Mouse (Mus musculus): Measurements from ENCODE around the gene Pitpnm2. TPM values are rescaled to one million over a fixed set of nuclear protein-coding genes. Genes with fewer than 3 reads are reported as not detected.

Pitpnm2 gene
- polyA plus RNA-seq, 1 experiment from 2014 or later, result 1.3 TPM

- Histone ChIP-seq H3K27ac (peak within 1 kb of the TSS; percentile 84), H3K36me3 (peaks cover 54% of the 10 kb centered on the region), H3K4me3 (replicated peaks) (peak within 1 kb of the TSS; percentile 93), H3K9ac (peak within 1 kb of the TSS; percentile 93), H3K27me3 (no peaks in the 10 kb centered on the region), H3K9me3 (replicated peaks) (no peaks in the 10 kb centered on the region), H3K4me1 (replicated peaks) (peaks cover 67% of the 10 kb centered on the region), H3K4me2 (peak within 1 kb of the TSS; percentile 93)
- WGBS (ENCODE audit: insufficient replicate concordance), result under 1% methylated on average over 64 of the region's 64 CpGs
- DNase-seq (peak; percentile 67), ATAC-seq (ENCODE audit: low read depth) (no peak)
Observed at GRCm38 (mm10) chr5:124115990-124116845, 133.3 kb downstream of the Pitpnm2 start, which contains the start of gene Arl6ip4. Gene Arl6ip4, plus strand, starts transcription at chr5:124116089.

GRCm38 (mm10) chr5:124115531-124115930, 134.0 kb downstream of the Pitpnm2 start:
- Histone ChIP-seq H3K4me2 (peak overlapping the region; percentile 93), H3K9ac (peak overlapping the region; percentile 93), H3K4me3 (replicated peaks) (peak overlapping the region; percentile 93), H3K27ac (peak overlapping the region; percentile 84), H3K9me3 (replicated peaks) (no peaks in the 10 kb centered on the region), H3K36me3 (peaks cover 47% of the 10 kb centered on the region), H3K4me1 (replicated peaks) (peaks cover 72% of the 10 kb centered on the region), H3K27me3 (no peaks in the 10 kb centered on the region)
- ATAC-seq (ENCODE audit: low read depth), result no peak
- no peak for DNase-seq
- 23% methylated on average over 7 of the region's 7 CpGs for WGBS (ENCODE audit: insufficient replicate concordance)

- Histone ChIP-seq H3K4me1 (replicated peaks) (peaks cover 69% of the 10 kb centered on the region), H3K27me3 (no peaks in the 10 kb centered on the region), H3K4me2 (peak overlapping the region; percentile 93; the same call in 1 of the 2 replicates), H3K4me3 (replicated peaks) (no peak overlapping the region), H3K9ac (peak overlapping the region; percentile 59; the same call in 1 of the 2 replicates), H3K9me3 (replicated peaks) (no peaks in the 10 kb centered on the region), H3K36me3 (peaks cover 36% of the 10 kb centered on the region), H3K27ac (peak overlapping the region; percentile 70)
- no peak for ATAC-seq (ENCODE audit: low read depth)
- no peak for DNase-seq
- 88% methylated on average over 24 of the region's 24 CpGs for WGBS (ENCODE audit: insufficient replicate concordance)
Observed at GRCm38 (mm10) chr5:124114276-124115025, 135.1 kb downstream of the Pitpnm2 start.

GRCm38 (mm10) chr5:124113030-124113429, 136.5 kb downstream of the Pitpnm2 start:
- Histone ChIP-seq H3K4me3 (replicated peaks) (peak overlapping the region; percentile 93), H3K27ac (peak overlapping the region; percentile 93), H3K9ac (peak overlapping the region; percentile 84), H3K9me3 (replicated peaks) (no peaks in the 10 kb centered on the region), H3K4me2 (peak overlapping the region; percentile 91), H3K36me3 (peaks cover 22% of the 10 kb centered on the region), H3K4me1 (replicated peaks) (peaks cover 55% of the 10 kb centered on the region), H3K27me3 (no peaks in the 10 kb centered on the region)
- 16% methylated on average over 14 of the region's 14 CpGs for WGBS (ENCODE audit: insufficient replicate concordance)
- DNase-seq (peak; percentile 60), ATAC-seq (ENCODE audit: low read depth) (no peak)

DNA sequence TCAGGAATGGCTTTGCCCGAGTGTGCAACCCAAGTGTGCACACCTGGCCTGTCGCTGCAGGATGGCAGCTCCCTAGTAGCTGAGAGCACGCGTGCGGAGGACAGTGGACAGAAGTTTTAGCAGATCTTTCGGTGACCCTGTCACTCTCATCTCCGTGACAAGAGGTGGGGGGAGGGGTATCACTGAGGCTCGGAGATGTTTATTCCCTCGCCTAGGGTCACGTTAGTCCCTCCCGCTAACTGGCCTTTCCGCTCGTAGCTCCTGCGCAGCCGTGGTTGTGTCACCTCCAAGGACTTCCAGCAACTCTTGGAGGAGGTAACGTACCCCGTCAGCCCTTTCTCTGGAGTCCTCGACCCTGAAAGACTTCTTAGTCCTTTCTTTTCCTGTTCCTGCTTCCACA, 137.0 kb downstream of the Pitpnm2 start:
- H3K4me1 ChIP-seq (replicated peaks), result peaks cover 50% of the 10 kb centered on the region
- WGBS (ENCODE audit: insufficient replicate concordance), result under 1% methylated on average over 18 of the region's 18 CpGs
- DNase-seq, result peak; percentile 41
- H3K27me3 ChIP-seq, result no peaks in the 10 kb centered on the region
- H3K4me2 ChIP-seq, result peak overlapping the region; percentile 91
- H3K27ac ChIP-seq, result peak overlapping the region; percentile 93
- ATAC-seq (ENCODE audit: low read depth), result no peak
- peak overlapping the region; percentile 93 for H3K4me3 ChIP-seq (replicated peaks)
- peak overlapping the region; percentile 84 for H3K9ac ChIP-seq
- peaks cover 17% of the 10 kb centered on the region for H3K36me3 ChIP-seq
- no peaks in the 10 kb centered on the region for H3K9me3 ChIP-seq (replicated peaks)

DNA sequence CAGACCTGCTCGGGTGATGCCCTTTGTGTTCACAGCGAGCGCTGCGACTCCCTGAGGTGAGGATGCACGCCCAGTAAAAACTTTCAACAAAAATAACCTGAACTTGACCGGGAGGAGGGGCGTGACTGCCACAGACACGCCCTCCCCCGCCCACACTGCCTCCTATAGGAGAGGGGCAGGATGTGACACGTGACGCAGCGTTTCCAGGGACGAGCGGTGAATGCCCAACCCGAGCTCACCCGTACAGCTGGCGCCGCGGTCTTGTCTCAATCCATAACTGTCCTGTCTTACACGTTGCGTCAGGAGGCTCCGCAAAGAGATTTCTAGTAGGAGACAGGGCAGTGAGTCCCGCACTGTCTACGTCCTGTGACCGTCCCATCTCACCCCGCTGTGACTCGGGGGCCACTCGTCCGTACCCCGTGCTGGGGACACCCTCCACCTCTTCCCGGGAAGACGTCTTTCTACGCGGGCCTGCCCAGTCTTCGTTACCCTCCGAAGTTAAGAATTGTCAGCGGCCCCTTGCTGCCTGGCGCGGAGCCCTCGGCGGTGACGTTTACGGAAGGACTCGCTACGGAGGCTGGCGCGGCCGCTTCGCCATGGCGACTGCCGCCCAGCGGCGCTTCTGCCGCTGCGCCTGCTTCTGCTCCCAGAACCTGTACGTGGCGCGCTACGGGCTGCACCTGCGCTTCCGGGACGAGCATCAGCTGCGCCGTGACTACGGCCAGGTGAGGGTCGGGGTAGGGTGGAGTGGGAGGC, 137.6 kb downstream of the Pitpnm2 start, which contains the start of gene Ogfod2:
TSS of gene Ogfod2 (plus strand) at position 556 of the 756 bp plus-strand sequence.
- Histone ChIP-seq H3K27ac (peak within 1 kb of the TSS; percentile 93), H3K4me1 (replicated peaks) (peaks cover 44% of the 10 kb centered on the region), H3K27me3 (no peaks in the 10 kb centered on the region), H3K4me2 (peak within 1 kb of the TSS; percentile 91), H3K36me3 (peaks cover 11% of the 10 kb centered on the region), H3K4me3 (replicated peaks) (peak within 1 kb of the TSS; percentile 93), H3K9ac (peak within 1 kb of the TSS; percentile 84), H3K9me3 (replicated peaks) (no peaks in the 10 kb centered on the region)
- peak; percentile 96 for DNase-seq
- WGBS (ENCODE audit: insufficient replicate concordance), result under 1% methylated on average over 66 of the region's 66 CpGs
- ATAC-seq (ENCODE audit: low read depth), result peak; percentile 95

GRCm38 (mm10) chr5:124111077-124111741, 138.4 kb downstream of the Pitpnm2 start:
- no peaks in the 10 kb centered on the region for H3K27me3 ChIP-seq
- 21% methylated on average over 17 of the region's 17 CpGs for WGBS (ENCODE audit: insufficient replicate concordance)
- ATAC-seq (ENCODE audit: low read depth) (no peak), DNase-seq (peak; percentile 53)
- H3K9me3 ChIP-seq (replicated peaks), result no peaks in the 10 kb centered on the region
- H3K4me2 ChIP-seq, result peak overlapping the region; percentile 91
- H3K9ac ChIP-seq, result peak overlapping the region; percentile 76
- peak overlapping the region; percentile 93 for H3K27ac ChIP-seq
- peak overlapping the region; percentile 93 for H3K4me3 ChIP-seq (replicated peaks)
- H3K4me1 ChIP-seq (replicated peaks), result peaks cover 38% of the 10 kb centered on the region
- peaks cover 11% of the 10 kb centered on the region for H3K36me3 ChIP-seq

- Histone ChIP-seq H3K9ac (no peak overlapping the region), H3K27me3 (no peaks in the 10 kb centered on the region), H3K9me3 (replicated peaks) (no peaks in the 10 kb centered on the region), H3K36me3 (no peaks in the 10 kb centered on the region), H3K27ac (no peak overlapping the region), H3K4me2 (no peak overlapping the region), H3K4me1 (replicated peaks) (no peaks in the 10 kb centered on the region), H3K4me3 (replicated peaks) (no peak overlapping the region)
- WGBS (ENCODE audit: insufficient replicate concordance), result 79% methylated on average over 9 of the region's 9 CpGs
- DNase-seq (no peak), ATAC-seq (ENCODE audit: low read depth) (no peak)
Observed at GRCm38 (mm10) chr5:124103552-124103951, 146.0 kb downstream of the Pitpnm2 start.

GRCm38 (mm10) chr5:124103020-124103419, 146.5 kb downstream of the Pitpnm2 start:
- no peaks in the 10 kb centered on the region for H3K27me3 ChIP-seq

DNA sequence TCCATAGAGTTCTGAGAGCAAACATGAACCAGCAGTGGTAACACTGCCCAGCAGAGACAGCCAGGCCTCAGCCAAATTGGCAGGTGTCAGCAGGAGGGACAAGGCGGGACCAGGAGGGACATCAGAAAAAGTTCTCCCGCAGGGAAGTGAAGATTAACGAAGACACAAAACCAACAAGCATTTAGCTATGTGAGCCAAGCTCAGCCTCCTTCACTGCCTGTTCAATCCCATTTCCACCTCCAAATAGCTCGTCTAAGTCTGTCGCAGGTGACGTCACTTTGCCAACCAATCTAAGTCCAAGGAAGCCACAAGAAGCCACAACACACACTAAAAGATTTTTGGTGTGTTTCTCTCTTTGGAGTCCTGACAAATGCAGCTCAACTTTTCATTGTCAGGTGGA, 147.2 kb downstream of the Pitpnm2 start:
- Histone ChIP-seq H3K4me1 (replicated peaks) (no peaks in the 10 kb centered on the region), H3K9ac (no peak overlapping the region), H3K4me2 (no peak overlapping the region), H3K9me3 (replicated peaks) (no peaks in the 10 kb centered on the region), H3K27me3 (no peaks in the 10 kb centered on the region), H3K4me3 (replicated peaks) (no peak overlapping the region), H3K27ac (no peak overlapping the region), H3K36me3 (no peaks in the 10 kb centered on the region)
- 77% methylated on average over 6 of the region's 6 CpGs for WGBS (ENCODE audit: insufficient replicate concordance)
- ATAC-seq (ENCODE audit: low read depth) (no peak), DNase-seq (no peak)

More at GRCm38 (mm10) chr5:124103020-124103419, 146.5 kb downstream of the Pitpnm2 start:
- H3K36me3 ChIP-seq, result no peaks in the 10 kb centered on the region
- DNase-seq (no peak), ATAC-seq (ENCODE audit: low read depth) (no peak)
- H3K4me3 ChIP-seq (replicated peaks), result no peak overlapping the region
- 67% methylated on average over 3 of the region's 3 CpGs for WGBS (ENCODE audit: insufficient replicate concordance)
- H3K9ac ChIP-seq, result no peak overlapping the region
- H3K9me3 ChIP-seq (replicated peaks), result no peaks in the 10 kb centered on the region
- no peak overlapping the region for H3K4me2 ChIP-seq
- H3K27ac ChIP-seq, result no peak overlapping the region
- no peaks in the 10 kb centered on the region for H3K4me1 ChIP-seq (replicated peaks)
